Mouse (Mus musculus): ENCODE results near the gene Cd27. TPM values are rescaled to one million over a fixed set of nuclear protein-coding genes. Genes with fewer than 3 reads are reported as not detected.

Gene Cd27
- polyA plus RNA-seq, 1 experiment = not detected

DNA sequence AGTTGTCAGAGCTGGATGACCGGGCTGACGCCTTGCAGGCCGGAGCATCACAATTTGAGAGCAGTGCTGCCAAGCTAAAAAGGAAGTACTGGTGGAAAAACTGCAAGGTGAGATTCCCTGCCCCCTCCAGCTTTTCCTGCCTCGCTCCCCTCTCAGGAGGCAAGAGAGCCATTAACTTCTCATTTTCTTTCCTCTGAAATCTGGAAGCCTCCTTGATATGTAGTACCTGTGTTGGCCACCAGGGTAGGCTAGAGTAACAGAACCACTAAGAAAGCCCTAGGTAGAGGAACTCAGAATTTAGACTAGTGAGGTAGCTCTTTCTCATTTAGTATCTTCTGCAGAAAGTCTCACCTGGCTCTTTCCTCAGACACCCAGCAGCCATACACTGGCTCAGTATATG, 17.8 kb downstream of the Cd27 start:
- Histone ChIP-seq H3K27ac (ENCODE audit: insufficient read depth, low read length) (no peak overlapping the region), H3K4me3 (ENCODE audit: insufficient read depth, low read length) (no peak overlapping the region), H3K4me1 (ENCODE audit: control insufficient read depth, insufficient read depth, low read length) (peaks cover 5% of the 10 kb centered on the region; the same call in 1 of the 2 replicates)
- TF ChIP-seq POLR2A (IDR thresholded peaks at IDR 0.05; ENCODE audit: extremely low read depth, insufficient read depth, low read length) (no peak), CTCF (IDR thresholded peaks at IDR 0.05; ENCODE audit: extremely low read depth, insufficient read depth, low read length) (peak; percentile 47; the same call in 1 of the 2 replicates)

DNA sequence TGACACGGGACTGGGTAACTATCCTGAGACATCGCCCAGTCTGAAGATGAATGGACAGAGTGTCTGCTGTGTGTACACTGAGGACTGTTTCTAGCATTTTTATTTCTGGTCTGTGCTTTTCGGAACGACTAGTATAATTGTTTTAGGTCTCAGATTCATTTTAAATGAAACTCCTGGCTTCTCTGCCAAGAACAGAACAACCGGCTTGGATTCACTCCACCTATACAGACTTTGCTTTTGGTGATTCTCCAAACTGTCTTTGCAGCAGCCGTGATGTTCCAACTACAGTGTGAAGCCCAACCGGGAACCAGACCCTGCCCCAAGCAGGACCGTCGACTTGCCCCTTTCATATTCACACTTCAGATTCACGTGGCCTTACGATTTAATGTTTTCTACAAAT, 18.9 kb downstream of the Cd27 start:
- Histone ChIP-seq H3K4me1 (ENCODE audit: control insufficient read depth, insufficient read depth, low read length) (peaks cover 5% of the 10 kb centered on the region; the same call in 1 of the 2 replicates), H3K27ac (ENCODE audit: insufficient read depth, low read length) (no peak overlapping the region), H3K4me3 (ENCODE audit: insufficient read depth, low read length) (no peak overlapping the region)
- TF ChIP-seq POLR2A (IDR thresholded peaks at IDR 0.05; ENCODE audit: extremely low read depth, insufficient read depth, low read length) (no peak), CTCF (IDR thresholded peaks at IDR 0.05; ENCODE audit: extremely low read depth, insufficient read depth, low read length) (no peak)

DNA sequence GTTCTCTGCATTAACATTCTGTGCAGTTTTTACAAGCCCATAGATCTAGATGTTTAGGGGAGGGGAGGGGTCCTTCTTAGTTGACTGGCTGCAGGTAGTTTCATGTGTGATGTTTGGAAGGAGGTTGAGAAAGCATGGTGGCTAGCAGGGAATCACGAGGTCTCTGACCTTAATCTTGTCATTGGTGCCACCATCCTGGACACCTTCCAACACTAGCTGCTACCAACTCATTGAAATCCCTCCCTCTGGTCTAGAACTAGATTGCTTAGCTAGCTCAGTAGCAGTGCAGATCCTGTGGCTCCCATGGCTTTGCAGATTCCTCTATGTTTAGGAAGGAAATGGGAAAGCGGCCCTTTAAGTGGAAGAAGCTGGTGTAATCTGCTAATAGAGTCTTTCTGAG, 19.9 kb downstream of the Cd27 start:
- H3K4me1 ChIP-seq (ENCODE audit: control insufficient read depth, insufficient read depth, low read length) = peaks cover 5% of the 10 kb centered on the region; the same call in 1 of the 2 replicates
- no peak for TF ChIP-seq POLR2A (IDR thresholded peaks at IDR 0.05; ENCODE audit: extremely low read depth, insufficient read depth, low read length)
- no peak for TF ChIP-seq CTCF (IDR thresholded peaks at IDR 0.05; ENCODE audit: extremely low read depth, insufficient read depth, low read length)
- peak overlapping the region; percentile 13 for H3K4me3 ChIP-seq (ENCODE audit: insufficient read depth, low read length)
- H3K27ac ChIP-seq (ENCODE audit: insufficient read depth, low read length) = no peak overlapping the region

DNA sequence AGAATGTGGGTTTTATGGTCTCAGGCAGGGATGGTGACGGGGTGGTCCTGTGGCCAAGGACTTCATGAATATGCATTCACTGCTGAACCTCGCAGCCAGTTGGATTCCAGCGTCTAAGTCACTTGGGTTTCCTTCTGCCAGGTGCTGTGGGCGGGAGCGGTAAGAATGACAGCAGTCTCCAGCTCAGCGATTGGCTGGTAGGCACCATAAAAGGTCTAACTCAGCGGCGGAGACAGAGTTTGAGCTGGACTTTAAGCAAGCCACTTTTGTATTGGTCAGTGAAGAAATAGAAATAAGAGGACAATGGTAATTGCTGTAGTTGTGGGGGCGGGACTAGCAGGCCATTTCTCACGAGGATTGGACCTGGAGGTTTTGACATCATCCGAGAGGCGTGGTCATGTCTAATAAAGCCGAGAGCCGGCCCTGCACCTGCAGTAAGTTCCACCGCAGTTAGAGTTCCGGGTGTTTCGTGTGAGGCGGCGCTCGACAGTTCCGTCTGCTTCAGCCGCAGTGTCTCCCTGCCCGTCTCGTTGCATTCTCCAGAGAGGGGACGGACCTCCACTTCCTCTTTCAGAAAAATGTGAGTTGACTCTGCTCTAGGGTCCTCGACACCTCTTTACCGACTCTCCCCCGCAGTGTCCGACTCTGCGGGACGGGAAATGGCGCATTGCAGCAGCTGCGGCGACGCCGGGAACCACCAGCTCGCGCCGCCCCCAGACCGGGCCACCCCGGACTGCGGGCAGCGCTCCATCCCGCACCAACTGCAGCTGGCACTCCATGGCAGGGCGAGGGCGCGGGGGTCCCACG, 21.5 kb downstream of the Cd27 start, which contains the start of gene Vamp1:
TSS of gene Vamp1 (plus strand) at position 404 of the 807 bp plus-strand sequence.
- Histone ChIP-seq H3K4me3 (ENCODE audit: insufficient read depth, low read length) (peak within 1 kb of the TSS; percentile 65), H3K27ac (ENCODE audit: insufficient read depth, low read length) (peak within 1 kb of the TSS; percentile 39; the same call in 1 of the 2 replicates), H3K4me1 (ENCODE audit: control insufficient read depth, insufficient read depth, low read length) (peaks cover 5% of the 10 kb centered on the region; the same call in 1 of the 2 replicates)
- TF ChIP-seq POLR2A (IDR thresholded peaks at IDR 0.05; ENCODE audit: extremely low read depth, insufficient read depth, low read length) = peak; percentile 100
- no peak for TF ChIP-seq CTCF (IDR thresholded peaks at IDR 0.05; ENCODE audit: extremely low read depth, insufficient read depth, low read length)

DNA sequence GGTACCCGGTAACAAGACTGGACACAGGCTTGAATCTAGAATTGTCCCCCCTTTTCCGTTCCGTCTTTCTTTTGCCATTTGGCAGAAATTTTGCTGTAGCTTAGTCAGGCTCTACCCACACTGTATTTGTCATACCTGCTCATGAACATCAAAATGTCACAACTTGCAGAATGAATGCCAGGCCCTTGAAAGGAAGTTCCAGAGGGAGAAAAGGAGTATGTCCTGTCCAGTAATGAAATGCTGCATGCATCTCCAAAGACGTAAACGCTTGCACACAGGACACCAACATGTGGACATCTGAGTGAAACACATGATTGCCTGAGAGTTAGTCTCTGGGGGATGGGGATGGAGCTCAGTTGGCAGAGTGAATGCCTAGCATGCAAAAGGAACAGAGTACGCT, 23.1 kb downstream of the Cd27 start:
- H3K4me3 ChIP-seq (ENCODE audit: insufficient read depth, low read length) = no peak overlapping the region
- peaks cover 5% of the 10 kb centered on the region; the same call in 1 of the 2 replicates for H3K4me1 ChIP-seq (ENCODE audit: control insufficient read depth, insufficient read depth, low read length)
- no peak overlapping the region for H3K27ac ChIP-seq (ENCODE audit: insufficient read depth, low read length)
- no peak for TF ChIP-seq CTCF (IDR thresholded peaks at IDR 0.05; ENCODE audit: extremely low read depth, insufficient read depth, low read length)
- TF ChIP-seq POLR2A (IDR thresholded peaks at IDR 0.05; ENCODE audit: extremely low read depth, insufficient read depth, low read length) = no peak

DNA sequence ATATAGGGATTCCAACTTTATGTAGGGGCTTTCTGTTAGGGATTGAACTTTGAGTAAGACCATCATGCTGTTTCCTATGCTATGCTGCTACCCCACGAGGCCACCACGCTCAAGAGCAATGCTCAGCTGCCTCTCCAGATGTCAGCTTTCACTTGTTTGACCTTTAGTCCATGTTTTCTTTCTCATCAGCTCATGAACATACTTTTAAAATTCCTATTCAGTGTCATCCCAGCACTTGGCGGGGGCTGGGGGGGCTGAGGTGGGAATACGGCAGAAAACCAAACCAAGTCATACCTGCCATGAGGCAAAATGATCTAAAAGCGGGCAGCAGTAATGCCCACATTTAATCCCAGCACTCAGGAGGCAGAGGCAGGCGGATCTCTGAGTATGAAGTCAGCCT, 23.7 kb downstream of the Cd27 start:
- no peak overlapping the region for H3K27ac ChIP-seq (ENCODE audit: insufficient read depth, low read length)
- peaks cover 5% of the 10 kb centered on the region; the same call in 1 of the 2 replicates for H3K4me1 ChIP-seq (ENCODE audit: control insufficient read depth, insufficient read depth, low read length)
- TF ChIP-seq POLR2A (IDR thresholded peaks at IDR 0.05; ENCODE audit: extremely low read depth, insufficient read depth, low read length) = no peak
- TF ChIP-seq CTCF (IDR thresholded peaks at IDR 0.05; ENCODE audit: extremely low read depth, insufficient read depth, low read length) = no peak
- no peak overlapping the region for H3K4me3 ChIP-seq (ENCODE audit: insufficient read depth, low read length)

DNA sequence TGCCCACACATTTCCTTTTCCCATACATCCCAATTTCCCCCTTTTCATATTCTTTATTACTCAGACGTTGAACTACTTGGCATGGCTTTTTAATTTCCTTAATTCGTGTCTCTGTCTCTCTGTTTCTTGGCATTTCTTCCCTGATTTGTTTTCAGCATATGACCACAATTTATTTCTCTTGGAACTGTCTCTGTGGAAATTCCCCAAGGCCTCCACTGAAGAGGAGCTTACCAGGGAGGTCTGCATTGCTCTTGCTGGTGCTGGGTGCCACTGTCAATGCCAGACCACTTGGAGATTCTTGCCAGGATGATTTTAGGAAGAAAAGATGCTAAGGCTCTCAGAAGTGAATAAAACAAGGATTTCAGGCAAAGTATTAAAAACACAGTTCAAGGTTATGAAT, 24.2 kb downstream of the Cd27 start:
- Histone ChIP-seq H3K27ac (ENCODE audit: insufficient read depth, low read length) (no peak overlapping the region), H3K4me3 (ENCODE audit: insufficient read depth, low read length) (no peak overlapping the region), H3K4me1 (ENCODE audit: control insufficient read depth, insufficient read depth, low read length) (peaks cover 3% of the 10 kb centered on the region; the same call in 1 of the 2 replicates)
- no peak for TF ChIP-seq CTCF (IDR thresholded peaks at IDR 0.05; ENCODE audit: extremely low read depth, insufficient read depth, low read length)
- no peak for TF ChIP-seq POLR2A (IDR thresholded peaks at IDR 0.05; ENCODE audit: extremely low read depth, insufficient read depth, low read length)

DNA sequence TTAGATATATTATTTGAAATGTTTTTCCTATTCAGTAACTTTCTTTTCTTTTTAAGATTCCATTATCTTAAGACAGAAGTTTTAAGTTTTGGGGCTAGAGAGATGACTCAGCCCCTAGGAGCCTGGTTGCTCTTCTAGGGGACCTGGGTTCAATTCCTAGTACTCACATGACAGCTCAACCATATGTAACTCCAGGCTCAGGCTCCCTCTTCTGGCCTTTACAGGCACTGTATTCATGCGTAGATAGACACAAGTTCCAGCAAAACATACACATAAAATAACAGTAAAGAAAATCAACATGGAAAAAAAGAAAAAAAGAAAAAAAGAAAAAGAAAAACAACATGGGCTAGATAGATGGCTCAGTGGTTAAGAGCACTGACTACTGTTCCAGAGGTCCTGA, 26.4 kb downstream of the Cd27 start:
- H3K27ac ChIP-seq (ENCODE audit: insufficient read depth, low read length) = no peak overlapping the region
- TF ChIP-seq POLR2A (IDR thresholded peaks at IDR 0.05; ENCODE audit: extremely low read depth, insufficient read depth, low read length) (no peak), CTCF (IDR thresholded peaks at IDR 0.05; ENCODE audit: extremely low read depth, insufficient read depth, low read length) (no peak)
- H3K4me1 ChIP-seq (ENCODE audit: control insufficient read depth, insufficient read depth, low read length) = no peaks in the 10 kb centered on the region
- no peak overlapping the region for H3K4me3 ChIP-seq (ENCODE audit: insufficient read depth, low read length)

DNA sequence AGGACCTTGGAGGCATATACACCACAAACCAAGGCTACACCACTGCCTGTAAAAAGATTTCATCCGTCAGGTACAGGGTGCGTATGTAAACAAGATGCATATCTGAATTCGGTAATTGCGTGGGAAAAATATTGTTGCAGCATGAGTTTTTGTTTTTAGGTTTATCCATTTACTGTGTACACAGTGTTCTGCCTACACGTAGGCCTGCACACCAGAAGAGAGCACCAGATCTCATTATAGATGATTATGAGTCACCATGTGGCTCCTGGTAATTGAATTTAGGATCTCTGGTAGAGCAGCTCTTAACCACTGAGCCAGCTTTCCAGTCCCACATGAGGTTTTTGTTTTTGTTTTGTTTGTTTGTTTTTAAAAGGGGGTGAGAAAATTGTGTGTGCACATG, 39.6 kb downstream of the Cd27 start:
- Histone ChIP-seq H3K27ac (ENCODE audit: insufficient read depth, low read length) (no peak overlapping the region), H3K4me3 (ENCODE audit: insufficient read depth, low read length) (no peak overlapping the region), H3K4me1 (ENCODE audit: control insufficient read depth, insufficient read depth, low read length) (peaks cover 2% of the 10 kb centered on the region)
- TF ChIP-seq CTCF (IDR thresholded peaks at IDR 0.05; ENCODE audit: extremely low read depth, insufficient read depth, low read length) (no peak), POLR2A (IDR thresholded peaks at IDR 0.05; ENCODE audit: extremely low read depth, insufficient read depth, low read length) (no peak)

DNA sequence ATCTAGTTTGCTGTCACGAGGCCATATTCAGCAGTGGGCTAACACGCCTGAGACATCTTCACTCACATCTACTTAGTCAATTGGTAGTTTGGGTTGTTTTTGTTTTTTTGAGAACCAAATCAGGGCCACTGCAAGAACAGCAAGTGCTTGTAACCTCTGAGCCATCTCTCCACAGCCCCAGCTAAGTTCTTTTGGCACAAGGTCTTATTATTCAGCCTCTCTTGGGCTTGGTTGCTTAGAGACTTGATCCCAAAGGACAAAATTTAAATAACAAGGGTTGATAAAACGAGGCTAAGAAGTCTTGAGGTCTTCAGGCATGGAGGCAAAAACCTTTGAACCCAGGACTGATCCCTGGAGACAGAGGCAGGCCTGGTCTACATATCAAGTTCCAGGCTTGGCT, 40.5 kb downstream of the Cd27 start:
- TF ChIP-seq POLR2A (IDR thresholded peaks at IDR 0.05; ENCODE audit: extremely low read depth, insufficient read depth, low read length) = no peak
- TF ChIP-seq CTCF (IDR thresholded peaks at IDR 0.05; ENCODE audit: extremely low read depth, insufficient read depth, low read length) = no peak
- peaks cover 2% of the 10 kb centered on the region for H3K4me1 ChIP-seq (ENCODE audit: control insufficient read depth, insufficient read depth, low read length)
- H3K27ac ChIP-seq (ENCODE audit: insufficient read depth, low read length) = no peak overlapping the region
- no peak overlapping the region for H3K4me3 ChIP-seq (ENCODE audit: insufficient read depth, low read length)
